8 mouse cellular contexts compared by ENCODE assay signal in genomic region chr12:73790571-73791108, GRCm38 (mm10).
DNase-seq lines count a peak whose midpoint lies in the region; ATAC-seq and TF ChIP-seq lines count a peak whose summit lies in the region.

No protein-coding gene starts in this region.

- POLR2A ChIA-PET in Patski (lab: Charles Lee), result interaction anchor here (1.1 kb wide), 1 partner anchor 23 kb away, joined by 3 read pairs; no protein-coding TSS in a partner anchor

- intact Hi-C loops in left cerebral cortex, postnatal 14 days (cut with DNase I), result no loop called here

- no peaks in the 10 kb centered on the region for H3K36me3 ChIP-seq in heart, postnatal 0 days (replicated peaks; ENCODE audit: control insufficient read depth, insufficient read depth, low read length)
- H3K36me3 ChIP-seq in limb, embryonic 12.5 days, result no peaks in the 10 kb centered on the region

- peak; percentile 88 for ATAC-seq in Patski
- ATAC-seq in heart, postnatal 0 days (ENCODE audit: insufficient read depth, low read depth), result peak; percentile 35
- ATAC-seq in limb, embryonic 12.5 days (ENCODE audit: insufficient number of reproducible peaks, insufficient read depth, low FRiP score, low TSS enrichment, low read depth), result no peak
- no peak for ATAC-seq in megakaryocyte progenitor cell, adult 5-6 weeks (replicated peaks; ENCODE audit: poor library complexity)

- 12% methylated on average over 5 of the region's 5 CpGs for WGBS in heart, postnatal 0 days
- WGBS in limb, embryonic 12.5 days, result 48% methylated on average over 5 of the region's 5 CpGs

- no peak overlapping the region for H3K9ac ChIP-seq in heart, postnatal 0 days (replicated peaks; ENCODE audit: low read depth, low read length)
- H3K9ac ChIP-seq in limb, embryonic 12.5 days (replicated peaks), result no peak overlapping the region

- DNase-seq in Patski (ENCODE audit: low read depth, low spot score), result peak; percentile 98
- peak; percentile 35 for DNase-seq in embryo, embryonic 10.5 days (ENCODE audit: low spot score)
- DNase-seq in heart, postnatal 0 days (ENCODE audit: low spot score), result peak; percentile 68
- DNase-seq in cerebellum, postnatal 14 days, result no peak
- DNase-seq in urinary bladder, postnatal 10 days (ENCODE audit: low spot score), result no peak
- no peak for DNase-seq in left cerebral cortex, postnatal 14 days (ENCODE audit: low spot score in 2 of 2)

- TF ChIP-seq CTCF in Patski (IDR thresholded peaks at IDR 0.05), result no peak
- TF ChIP-seq CTCF in heart, postnatal 0 days (IDR thresholded peaks at IDR 0.05; ENCODE audit: low read depth), result no peak

- peak; percentile 93 for TF ChIP-seq EP300 in heart, postnatal 0 days (IDR thresholded peaks at IDR 0.05; ENCODE audit: low read depth)

- in situ Hi-C loops in Patski (cut with MboI; ENCODE audit: low pct_unique_long_range_greater_than_20kb), result no loop called here

- H3K27ac ChIP-seq in heart, postnatal 0 days (ENCODE audit: low read depth), result peak overlapping the region; percentile 86
- peak overlapping the region; percentile 53 for H3K27ac ChIP-seq in limb, embryonic 12.5 days

- H3K4me1 ChIP-seq in heart, postnatal 0 days (ENCODE audit: control insufficient read depth, insufficient read depth), result peaks cover 80% of the 10 kb centered on the region
- H3K4me1 ChIP-seq in limb, embryonic 12.5 days (replicated peaks), result peaks cover 32% of the 10 kb centered on the region

- CTCF ChIA-PET in Patski (lab: Charles Lee), result interaction anchor here (1.3 kb wide), 1 partner anchor 22 kb away, joined by 3 read pairs; no protein-coding TSS in a partner anchor

- H3K4me3 ChIP-seq in heart, postnatal 0 days (ENCODE audit: low read depth, low read length), result no peak overlapping the region
- H3K4me3 ChIP-seq in limb, embryonic 12.5 days (replicated peaks), result no peak overlapping the region

- no peak overlapping the region for H3K4me2 ChIP-seq in heart, postnatal 0 days (ENCODE audit: low read depth, low read length)
- H3K4me2 ChIP-seq in limb, embryonic 12.5 days, result no peak overlapping the region

- H3K27me3 ChIP-seq in Patski, result no peaks in the 10 kb centered on the region
- H3K27me3 ChIP-seq in heart, postnatal 0 days (ENCODE audit: control insufficient read depth, insufficient read depth, low read length), result no peaks in the 10 kb centered on the region
- peaks cover 21% of the 10 kb centered on the region for H3K27me3 ChIP-seq in limb, embryonic 12.5 days

- H3K9me3 ChIP-seq in heart, postnatal 0 days (replicated peaks; ENCODE audit: control insufficient read depth, low read length), result no peaks in the 10 kb centered on the region
- H3K9me3 ChIP-seq in limb, embryonic 12.5 days, result no peaks in the 10 kb centered on the region

Comparison
In these comparisons a context has a peak if more than half of its experiments do, and no peak if none do; other contexts are left out.
1. ATAC-seq: peak in Patski (single experiment) and heart, postnatal 0 days (single experiment); none in limb, embryonic 12.5 days (single experiment) and megakaryocyte progenitor cell, adult 5-6 weeks (single experiment).
2. DNase-seq: peak in Patski (single experiment), embryo, embryonic 10.5 days (single experiment) and heart, postnatal 0 days (single experiment); none in cerebellum, postnatal 14 days (0 of 2), urinary bladder, postnatal 10 days (single experiment) and left cerebral cortex, postnatal 14 days (0 of 2).